Comparison of ENCODE assay signal across 7 mouse cellular contexts in genomic region chr11:68939451-68940304, GRCm38 (mm10). TPM values are rescaled to one million over a fixed set of nuclear protein-coding genes. Genes with fewer than 3 reads are reported as not detected.
DNase-seq lines count a peak whose midpoint lies in the region; ATAC-seq lines count a peak whose summit lies in the region.

No protein-coding gene starts in this region.

- H3K4me2 ChIP-seq in intestine, embryonic 15.5 days (replicated peaks), result peak overlapping the region; percentile 60

- ATAC-seq in intestine, embryonic 15.5 days, result peak; percentile 100

- 1% methylated on average over 16 of the region's 16 CpGs for WGBS in intestine, embryonic 15.5 days
- 5% methylated on average over 16 of the region's 16 CpGs for WGBS in midbrain, embryonic 10.5 days

- H3K36me3 ChIP-seq in intestine, embryonic 15.5 days, result no peaks in the 10 kb centered on the region
- no peaks in the 10 kb centered on the region for H3K36me3 ChIP-seq in midbrain, embryonic 10.5 days

- DNase-seq in adrenal gland, adult 2 months, result peak; percentile 93
- DNase-seq in embryo, embryonic 11.5 days (ENCODE audit: low read depth, low spot score), result peak; percentile 77
- peak; percentile 73 to 79 for DNase-seq in gastrocnemius, postnatal 36 days
- peak; percentile 87 to 95 for DNase-seq in left cerebral cortex, postnatal 25 days (ENCODE audit: low spot score in 2 of 2)
- DNase-seq in midbrain, embryonic 10.5 days (ENCODE audit: low spot score), result peak; percentile 88
- DNase-seq in right cerebral cortex, postnatal 4 days, result peak; percentile 72

- peak overlapping the region; percentile 36; the same call in 1 of the 2 replicates for H3K27ac ChIP-seq in intestine, embryonic 15.5 days
- H3K27ac ChIP-seq in midbrain, embryonic 10.5 days (replicated peaks), result peak overlapping the region; percentile 80

- H3K9me3 ChIP-seq in intestine, embryonic 15.5 days, result no peaks in the 10 kb centered on the region
- H3K9me3 ChIP-seq in midbrain, embryonic 10.5 days (replicated peaks), result no peaks in the 10 kb centered on the region

- H3K27me3 ChIP-seq in intestine, embryonic 15.5 days (replicated peaks), result no peaks in the 10 kb centered on the region
- H3K27me3 ChIP-seq in midbrain, embryonic 10.5 days (ENCODE audit: low read depth, poor library complexity, severe bottlenecking), result no peaks in the 10 kb centered on the region

- peak overlapping the region; percentile 60 for H3K9ac ChIP-seq in intestine, embryonic 15.5 days

- peak overlapping the region; percentile 50 for H3K4me3 ChIP-seq in intestine, embryonic 15.5 days (replicated peaks)
- peak overlapping the region; percentile 58 for H3K4me3 ChIP-seq in midbrain, embryonic 10.5 days

- intact Hi-C loops in gastrocnemius, postnatal 36 days (cut with DNase I), result no loop called here
- intact Hi-C loops in left cerebral cortex, postnatal 25 days (cut with DNase I), result no loop called here

- no peaks in the 10 kb centered on the region for H3K4me1 ChIP-seq in intestine, embryonic 15.5 days (replicated peaks)
- peaks cover 14% of the 10 kb centered on the region for H3K4me1 ChIP-seq in midbrain, embryonic 10.5 days

RNA-seq across cellular contexts. Expression of gene Odf4, which starts 12.8 kb away (rescaled TPM):
- total RNA-seq in adrenal gland, adult 2 months (2021), result not detected
- not detected in 2 replicates for polyA plus RNA-seq in adrenal gland, adult 2 months (2012; rRNA removed)
- total RNA-seq in gastrocnemius, postnatal 36 days (2021), result not detected
- not detected in 2 replicates for polyA plus RNA-seq in intestine, embryonic 15.5 days (2015; fragmentation: Nextera tagmentation; extraction: Ambion mirVana)
- total RNA-seq in left cerebral cortex, postnatal 25 days (2021), result 1 to 10 TPM in 1 of 2 experiments, not detected in 1; 1.7 TPM
- polyA plus RNA-seq in midbrain, embryonic 10.5 days (2016; fragmentation: Nextera tagmentation; extraction: Ambion mirVana), result not detected in 2 replicates

RNA-seq across cellular contexts. Expression of gene Arhgef15, which starts 17.6 kb away (rescaled TPM):
- 10 to 100 TPM; 15.2 to 21.6 TPM for total RNA-seq in adrenal gland, adult 2 months (2021)
- polyA plus RNA-seq in adrenal gland, adult 2 months (2012; rRNA removed), result 133 and 183 TPM in 2 replicates
- total RNA-seq in gastrocnemius, postnatal 36 days (2021), result 1 to 10 TPM; 6.9 to 7.8 TPM
- polyA plus RNA-seq in intestine, embryonic 15.5 days (2015; fragmentation: Nextera tagmentation; extraction: Ambion mirVana), result 8.1 and 8.6 TPM in 2 replicates
- total RNA-seq in left cerebral cortex, postnatal 25 days (2021), result 10 to 100 TPM; 20.7 to 20.9 TPM
- 6.4 and 6.6 TPM in 2 replicates for polyA plus RNA-seq in midbrain, embryonic 10.5 days (2016; fragmentation: Nextera tagmentation; extraction: Ambion mirVana)

RNA-seq across cellular contexts. Expression of gene Slc25a35, which starts 28.3 kb away (rescaled TPM):
- total RNA-seq in adrenal gland, adult 2 months (2021), result 10 to 100 TPM; 40.4 to 45.9 TPM
- polyA plus RNA-seq in adrenal gland, adult 2 months (2012; rRNA removed), result 61.3 and 78.3 TPM in 2 replicates
- 1 to 10 TPM; 3.4 to 3.5 TPM for total RNA-seq in gastrocnemius, postnatal 36 days (2021)
- 2.7 and 2.8 TPM in 2 replicates for polyA plus RNA-seq in intestine, embryonic 15.5 days (2015; fragmentation: Nextera tagmentation; extraction: Ambion mirVana)
- 1 to 10 TPM; 5.4 to 5.9 TPM for total RNA-seq in left cerebral cortex, postnatal 25 days (2021)
- polyA plus RNA-seq in midbrain, embryonic 10.5 days (2016; fragmentation: Nextera tagmentation; extraction: Ambion mirVana), result 2.0 and 2.1 TPM in 2 replicates

RNA-seq across cellular contexts. Expression of gene Rangrf, which starts 35.3 kb away (rescaled TPM):
- total RNA-seq in adrenal gland, adult 2 months (2021), result 10 to 100 TPM; 13.5 to 31.2 TPM
- 16.9 and 17.8 TPM in 2 replicates for polyA plus RNA-seq in adrenal gland, adult 2 months (2012; rRNA removed)
- total RNA-seq in gastrocnemius, postnatal 36 days (2021), result 10 to 100 TPM; 58.7 to 65.4 TPM
- polyA plus RNA-seq in intestine, embryonic 15.5 days (2015; fragmentation: Nextera tagmentation; extraction: Ambion mirVana), result 61.4 and 62.2 TPM in 2 replicates
- total RNA-seq in left cerebral cortex, postnatal 25 days (2021), result 10 to 100 TPM; 14.1 to 16.7 TPM
- polyA plus RNA-seq in midbrain, embryonic 10.5 days (2016; fragmentation: Nextera tagmentation; extraction: Ambion mirVana), result 68.4 and 84.6 TPM in 2 replicates

RNA-seq across cellular contexts. Expression of gene Rpl26, which starts 38.3 kb away (rescaled TPM):
- 1,000 to 10,000 TPM; 1,114 to 1,327 TPM for total RNA-seq in adrenal gland, adult 2 months (2021)
- 146 and 179 TPM in 2 replicates for polyA plus RNA-seq in adrenal gland, adult 2 months (2012; rRNA removed)
- 100 to 1,000 TPM; 536 to 627 TPM for total RNA-seq in gastrocnemius, postnatal 36 days (2021)
- 1,017 and 1,034 TPM in 2 replicates for polyA plus RNA-seq in intestine, embryonic 15.5 days (2015; fragmentation: Nextera tagmentation; extraction: Ambion mirVana)
- total RNA-seq in left cerebral cortex, postnatal 25 days (2021), result 100 to 1,000 TPM; 679 to 691 TPM
- polyA plus RNA-seq in midbrain, embryonic 10.5 days (2016; fragmentation: Nextera tagmentation; extraction: Ambion mirVana), result 856 and 1,017 TPM in 2 replicates

Comparison
In these comparisons a context has a peak if more than half of its experiments do, and no peak if none do; other contexts are left out.
1. Peak in every context shown above with its lines: DNase-seq, ATAC-seq, H3K4me3 ChIP-seq and H3K27ac ChIP-seq.
2. RNA of gene Slc25a35, which starts 28.3 kb away (total RNA-seq): 40.4 to 45.9 TPM in adrenal gland, adult 2 months; 5.4 to 5.9 TPM in left cerebral cortex, postnatal 25 days and 3.4 to 3.5 TPM in gastrocnemius, postnatal 36 days; every median in the first group is over 4 times any median in the second.